Mouse (Mus musculus) layer of hippocampus, postnatal 14 days (tissue): ENCODE measurements around the gene Rtn4ip1. TPM values are rescaled to one million over a fixed set of nuclear protein-coding genes. Genes with fewer than 3 reads are reported as not detected.

Source experiments
- DNase-seq, 2 experiments: peaks; one replicate each; pipeline ENCODE4 v3.0.0; 2021 to 2022; ENCODE audit warnings: low spot score in 2 of 2, mixed read lengths in 1 of 2
- total RNA-seq, 2 experiments: library from RNA; stranded (reverse); gene quantifications; 2 replicates each; pipeline ENCODE4 v1.2.3; 2021

The Rtn4ip1 gene
- total RNA-seq, 2 experiments from 2014 or later = 11.9 to 15.1 TPM

DNA sequence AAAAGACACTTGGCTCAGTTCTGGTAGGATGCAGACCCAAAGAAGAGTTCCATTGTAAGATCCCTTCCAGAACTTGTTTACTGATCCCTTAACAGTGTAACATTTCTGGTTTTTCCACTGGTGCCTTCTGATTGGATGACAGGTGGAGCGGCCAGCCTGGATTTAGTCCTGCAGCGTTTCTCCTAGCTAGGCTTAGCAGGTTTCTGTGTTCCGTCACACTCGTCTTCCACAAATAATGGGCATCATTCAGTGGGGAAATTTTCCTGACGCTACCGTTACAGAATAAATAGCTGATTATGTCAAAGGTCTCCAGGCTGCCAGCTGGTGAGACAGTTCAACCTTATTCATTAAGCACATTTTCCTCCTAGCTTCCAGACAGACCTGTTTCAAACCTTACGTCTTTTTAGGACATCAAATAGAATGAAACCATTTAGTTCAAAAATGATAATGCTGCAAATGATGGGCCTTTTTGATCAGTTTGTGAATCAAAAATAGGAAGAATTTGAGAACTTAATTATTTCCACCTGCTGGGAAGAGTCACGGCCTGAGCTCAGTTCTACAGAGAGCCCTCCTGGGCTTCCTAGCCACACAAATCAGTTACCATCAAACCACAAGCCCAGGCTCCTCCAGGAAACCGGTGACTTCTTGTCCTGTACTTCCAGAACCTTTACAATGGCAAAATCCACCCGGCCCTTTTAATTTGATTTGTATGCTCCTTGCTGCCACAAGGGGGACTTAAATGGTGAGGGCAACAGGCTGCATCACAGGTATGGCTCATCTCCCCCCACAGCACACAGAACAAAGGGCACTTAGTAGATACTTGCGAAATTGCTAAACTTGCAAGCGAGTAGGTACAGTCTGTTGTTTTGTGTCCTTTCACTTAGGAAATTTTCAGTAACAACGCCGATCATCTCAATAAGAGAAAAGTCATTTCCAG is 100.7 kb downstream of the Rtn4ip1 start:
- no peak for DNase-seq

DNA sequence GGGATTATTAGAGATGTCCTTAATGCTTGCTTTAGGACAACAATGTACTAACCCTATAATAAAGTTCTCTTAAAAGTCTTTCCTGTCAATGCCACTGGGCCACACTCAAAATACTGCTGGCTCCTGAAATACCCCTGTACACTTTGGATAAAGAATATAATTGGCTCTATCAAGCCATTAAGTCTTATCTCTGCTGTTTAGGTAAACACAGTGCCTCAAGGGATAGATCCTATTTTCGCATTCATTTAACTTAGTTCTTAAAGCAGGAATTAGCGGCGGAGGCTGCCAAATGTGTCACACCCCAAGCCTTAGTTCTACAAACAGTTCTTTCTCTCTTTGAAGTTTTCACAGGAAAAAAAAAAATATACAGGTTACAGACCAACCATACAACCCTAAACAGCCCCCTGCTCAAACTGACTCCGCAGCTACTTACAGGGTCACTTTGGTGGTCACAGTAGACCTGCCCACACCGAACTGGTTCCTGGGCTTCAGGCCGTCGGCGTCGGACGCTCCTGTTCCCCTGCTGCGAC is 101.5 kb downstream of the Rtn4ip1 start:
- no peak for DNase-seq

DNA sequence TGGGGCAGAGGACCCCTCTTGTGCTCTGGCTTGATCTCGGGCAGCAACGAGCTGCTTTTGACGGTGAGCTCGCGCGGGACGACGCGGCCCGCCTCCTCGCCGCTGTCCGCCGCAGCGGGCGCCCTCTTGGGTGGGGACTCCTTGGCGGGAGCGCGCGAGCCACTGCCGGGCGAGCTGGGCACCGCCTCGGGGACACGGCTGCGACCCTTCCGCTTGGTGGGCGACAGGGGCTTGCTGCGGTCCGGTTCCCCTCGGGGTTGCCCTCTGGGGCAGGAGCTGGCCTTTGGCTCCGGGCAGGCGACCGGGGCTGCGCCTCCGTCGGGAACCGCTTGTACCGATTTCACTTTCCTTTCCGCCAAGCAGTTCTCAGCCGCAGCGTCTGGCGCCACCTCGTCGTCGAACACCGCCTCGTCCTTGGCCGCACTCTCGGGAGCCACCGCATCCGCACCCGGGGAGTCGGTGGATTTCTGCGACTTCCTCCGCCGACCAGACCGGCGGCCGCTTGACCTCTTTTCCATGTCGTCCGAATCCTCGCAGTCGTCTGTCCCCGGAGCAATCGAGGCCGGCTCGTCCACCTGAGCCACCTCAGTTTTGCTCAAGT is 102.0 kb downstream of the Rtn4ip1 start:
- no peak for DNase-seq

DNA sequence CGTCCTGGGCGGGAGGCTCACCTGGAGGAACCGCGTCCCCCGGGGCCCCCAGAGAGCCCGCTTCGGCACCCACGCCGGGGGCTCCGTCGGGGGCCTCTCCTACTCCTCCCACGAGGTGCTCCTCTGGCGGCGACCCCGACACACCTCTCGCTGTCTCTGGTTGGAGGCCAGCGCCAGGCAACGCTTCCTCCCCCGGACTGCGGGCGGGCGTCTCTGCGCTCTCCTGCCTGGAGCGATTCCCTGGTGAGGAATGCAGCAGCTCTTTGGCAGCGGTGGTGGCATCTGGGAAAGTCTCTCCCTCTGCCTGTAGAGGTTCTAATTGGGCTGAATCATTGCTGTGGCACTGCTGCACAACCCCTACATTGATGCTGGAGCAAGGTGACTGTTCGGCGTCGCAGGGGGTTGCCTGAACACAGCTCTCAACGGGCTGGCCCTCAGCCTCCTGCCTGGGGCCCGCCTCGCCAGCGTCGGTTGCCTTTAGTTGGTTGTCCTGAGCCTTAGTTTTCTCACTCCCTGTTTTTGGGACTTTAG is 102.7 kb downstream of the Rtn4ip1 start:
- no peak for DNase-seq

DNA sequence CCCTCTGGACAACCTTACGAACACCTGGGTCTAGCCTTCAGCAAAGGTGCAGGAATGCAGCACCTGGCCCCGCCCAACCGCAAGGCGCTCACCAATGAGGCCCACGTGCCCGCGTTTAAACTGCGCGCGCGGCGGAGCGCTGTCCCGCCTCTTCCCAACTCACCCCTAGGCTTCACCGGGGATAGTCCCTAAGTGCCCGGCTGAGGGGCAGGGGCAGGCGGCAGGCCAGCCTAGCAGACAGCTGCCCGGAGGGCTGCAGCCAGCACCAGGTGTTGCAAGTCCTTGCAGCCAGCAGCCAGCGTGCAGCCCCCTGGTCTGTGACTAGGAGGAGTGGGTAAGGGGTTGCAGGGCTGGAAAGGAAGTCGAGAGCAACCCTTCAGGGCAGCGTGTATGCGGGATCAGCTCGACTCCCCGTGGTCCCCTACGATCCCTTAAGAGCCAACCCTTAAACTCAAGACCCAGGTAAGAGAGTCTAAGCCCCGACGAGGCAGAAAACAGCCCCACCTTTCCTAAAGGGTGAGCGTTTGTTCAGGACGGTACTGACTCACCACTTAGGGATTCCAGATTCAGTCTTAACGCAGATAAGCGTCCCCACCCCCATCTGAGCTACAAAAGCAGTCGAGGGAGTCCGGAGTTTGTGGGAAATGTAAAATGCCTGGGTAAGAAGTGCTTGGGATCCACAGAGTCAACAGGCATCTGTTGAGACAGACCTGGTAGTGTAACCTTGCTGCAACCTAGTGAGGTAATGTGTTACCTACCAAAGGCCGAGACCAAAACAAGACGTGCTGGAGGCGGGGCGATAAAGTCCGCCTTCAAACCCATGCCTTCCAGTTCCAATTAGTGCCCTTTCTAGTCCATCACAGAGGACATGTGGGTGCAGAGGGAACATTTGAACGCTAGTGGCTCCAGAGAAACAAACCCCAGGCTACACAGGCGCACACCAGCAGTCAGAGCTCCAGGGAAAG is 104.4 kb downstream of the Rtn4ip1 start:
- no peak for DNase-seq

Other genes with a start within 250 kb of the Rtn4ip1 start
- gene Qrsl1, start 62 bp upstream of the Rtn4ip1 start, total RNA-seq = 10 to 100 TPM; 13.5 to 14.6 TPM
- gene Crybg1, start 247.0 kb downstream of the Rtn4ip1 start, total RNA-seq = under 1 TPM; 0.65 to 0.72 TPM